Mouse (Mus musculus) testis, adult 2 months (tissue): ENCODE measurements around the gene Eef1akmt3.

ENCODE experiments used
- CTCF ChIP-seq: fragments of 200-500 bp; IDR thresholded peaks from 2 replicates; pipeline ENCODE4 v1.5.1; 2012; ENCODE audit warnings: low read depth, mild to moderate bottlenecking, inconsistent platforms, low read length, moderate library complexity; ENCODE audit not compliant: control insufficient read depth, insufficient read depth, insufficient replicate concordance
- POLR2A ChIP-seq: fragments of 200-500 bp; IDR thresholded peaks from 2 replicates; pipeline ENCODE4 v1.6.1; 2012; ENCODE audit warnings: low read depth, mild to moderate bottlenecking, inconsistent platforms, low read length, moderate library complexity; ENCODE audit not compliant: control insufficient read depth

- TF ChIP-seq CTCF = no peak
- no peak for TF ChIP-seq POLR2A
These were observed 1.3 kb upstream of the Eef1akmt3 start for GRCm38 (mm10) chr10:127042468-127043115.
